Mouse (Mus musculus): Measurements from ENCODE around the gene Kcne1.

DNA sequence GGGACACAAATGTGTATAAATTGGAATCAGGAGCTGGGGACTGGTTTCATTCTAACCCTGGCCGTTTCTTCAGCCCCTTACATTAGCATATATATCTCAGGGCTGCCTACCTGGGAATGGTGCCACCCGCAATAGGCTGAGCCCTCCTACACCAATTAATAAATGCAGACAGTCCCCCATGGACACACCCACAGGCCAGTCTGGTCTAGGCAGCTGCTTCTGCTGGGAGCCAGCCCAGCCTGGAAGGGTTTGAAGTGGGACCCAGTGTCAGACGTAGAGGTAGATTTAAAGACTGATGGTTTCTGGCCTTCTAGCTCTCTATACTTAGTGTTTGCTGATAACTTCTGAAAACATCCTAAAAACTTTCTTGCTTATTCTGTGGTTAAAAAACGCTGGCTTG, 50.1 kb downstream of the Kcne1 start:
- TF ChIP-seq CTCF (IDR thresholded peaks at IDR 0.05; ENCODE audit: low read depth, low read length) = no peak
- no peak for TF ChIP-seq POLR2A (IDR thresholded peaks at IDR 0.05; ENCODE audit: borderline replicate concordance, low read depth, low read length)
